Mouse (Mus musculus): ENCODE data around the gene Cyp4f17. TPM values are rescaled to one million over a fixed set of nuclear protein-coding genes. Genes with fewer than 3 reads are reported as not detected.
"Not testable (repeated sequence)": the region's sequence is repeated elsewhere in the genome, so short reads cannot be mapped to it uniquely, and the experiment has no call there.

Gene Cyp4f17
- polyA plus RNA-seq, 1 experiment: not detected

GRCm38 (mm10) chr17:32536867-32537250 lies 31.0 kb downstream of the Cyp4f17 start:
- no peak for TF ChIP-seq CTCF (IDR thresholded peaks at IDR 0.05; ENCODE audit: insufficient read depth, low read depth, low read length)
- no peak for TF ChIP-seq POLR2A (IDR thresholded peaks at IDR 0.05; ENCODE audit: insufficient read depth, low read depth, low read length)
- no peak overlapping the region for H3K27ac ChIP-seq (ENCODE audit: insufficient read depth, low read depth, low read length)
- peak overlapping the region; percentile 43 for H3K4me3 ChIP-seq (ENCODE audit: insufficient read depth, low read depth, low read length)
- 44% methylated on average over 5 of the region's 5 CpGs for WGBS
- peaks cover 5% of the 10 kb centered on the region for H3K4me1 ChIP-seq (ENCODE audit: control insufficient read depth, insufficient read depth, low read length)

DNA sequence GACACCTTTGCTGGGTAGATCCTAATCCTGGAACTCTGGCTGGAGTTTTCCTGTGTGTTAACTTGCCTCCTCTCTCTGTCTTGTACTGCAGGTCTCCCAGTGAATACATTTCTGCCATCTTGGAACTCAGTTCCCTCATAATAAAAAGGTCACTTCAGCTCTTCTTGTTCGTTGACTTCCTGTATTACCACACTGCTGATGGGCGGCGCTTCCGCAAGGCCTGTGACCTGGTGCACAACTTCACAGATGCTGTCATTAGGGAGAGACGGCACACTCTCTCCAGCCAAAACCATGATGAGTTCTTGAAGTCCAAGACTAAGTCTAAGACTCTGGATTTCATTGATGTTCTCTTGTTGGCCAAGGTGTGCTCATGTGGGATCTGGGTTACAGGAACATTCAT lies 38.9 kb downstream of the Cyp4f17 start:
- not testable (repeated sequence) for H3K27ac ChIP-seq (ENCODE audit: insufficient read depth, low read depth, low read length); H3K4me3 ChIP-seq (ENCODE audit: insufficient read depth, low read depth, low read length); H3K4me1 ChIP-seq (ENCODE audit: control insufficient read depth, insufficient read depth, low read length)
- 96% methylated on average over 5 of the region's 5 CpGs for WGBS

DNA sequence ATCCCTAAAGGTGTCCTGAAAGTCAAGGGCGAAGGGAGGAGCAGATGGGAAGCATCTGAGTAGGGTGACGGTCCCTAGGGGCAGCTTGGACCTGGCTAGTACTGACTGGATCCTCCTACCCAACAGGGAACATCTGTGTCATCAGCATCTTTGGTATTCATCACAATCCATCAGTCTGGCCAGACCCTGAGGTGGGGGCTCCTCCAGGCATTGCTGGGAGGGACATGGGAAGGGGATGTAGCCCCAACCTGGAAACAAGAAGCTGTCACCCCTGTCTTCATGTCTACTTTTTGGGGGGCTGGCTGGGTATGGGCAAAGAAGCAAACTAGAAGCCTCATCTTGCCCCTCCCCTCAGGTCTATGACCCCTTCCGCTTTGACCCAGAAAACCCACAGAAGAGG lies 44.5 kb downstream of the Cyp4f17 start:
- not testable (repeated sequence) for H3K4me1 ChIP-seq (ENCODE audit: control insufficient read depth, insufficient read depth, low read length); H3K27ac ChIP-seq (ENCODE audit: insufficient read depth, low read depth, low read length)
- 83% methylated on average over 3 of the region's 3 CpGs for WGBS
- H3K4me3 ChIP-seq (ENCODE audit: insufficient read depth, low read depth, low read length): peak overlapping the region; percentile 49

GRCm38 (mm10) chr17:32550900-32551770 lies 45.3 kb downstream of the Cyp4f17 start:
- Histone ChIP-seq H3K4me1 (ENCODE audit: control insufficient read depth, insufficient read depth, low read length) (peaks cover 5% of the 10 kb centered on the region), H3K4me3 (ENCODE audit: insufficient read depth, low read depth, low read length) (peak overlapping the region; percentile 49), H3K27ac (ENCODE audit: insufficient read depth, low read depth, low read length) (no peak overlapping the region)
- TF ChIP-seq POLR2A (IDR thresholded peaks at IDR 0.05; ENCODE audit: insufficient read depth, low read depth, low read length) (no peak), CTCF (IDR thresholded peaks at IDR 0.05; ENCODE audit: insufficient read depth, low read depth, low read length) (peak; percentile 74)
- 13% methylated on average over 20 of the region's 20 CpGs for WGBS

GRCm38 (mm10) chr17:32553016-32553415 lies 47.2 kb downstream of the Cyp4f17 start:
- H3K4me3 ChIP-seq (ENCODE audit: insufficient read depth, low read depth, low read length); H3K27ac ChIP-seq (ENCODE audit: insufficient read depth, low read depth, low read length); H3K4me1 ChIP-seq (ENCODE audit: control insufficient read depth, insufficient read depth, low read length): not testable (repeated sequence)
- WGBS: 52% methylated on average over 1 of the region's 1 CpGs

DNA sequence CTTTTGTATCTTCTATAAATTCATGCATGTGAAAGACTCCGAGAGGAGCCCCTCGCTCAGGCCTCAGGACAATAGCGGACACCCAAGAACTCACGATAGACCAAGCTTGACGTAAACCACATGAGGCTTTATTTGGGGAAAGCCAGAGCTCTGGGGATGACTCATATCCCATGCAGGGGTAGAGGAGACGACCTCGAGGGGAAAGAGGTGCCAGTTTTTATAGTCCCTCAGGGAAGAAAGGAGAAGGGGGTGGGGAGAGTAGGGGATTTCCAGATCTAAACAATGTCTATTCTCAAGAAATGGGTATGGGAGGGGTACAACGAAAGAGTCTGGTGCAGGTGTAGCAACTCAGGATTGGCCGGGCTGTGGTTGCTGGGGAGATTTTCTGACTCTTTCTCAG lies 48.5 kb downstream of the Cyp4f17 start:
- H3K4me3 ChIP-seq (ENCODE audit: insufficient read depth, low read depth, low read length); H3K27ac ChIP-seq (ENCODE audit: insufficient read depth, low read depth, low read length); H3K4me1 ChIP-seq (ENCODE audit: control insufficient read depth, insufficient read depth, low read length): not testable (repeated sequence)
- WGBS: 72% methylated on average over 9 of the region's 9 CpGs

DNA sequence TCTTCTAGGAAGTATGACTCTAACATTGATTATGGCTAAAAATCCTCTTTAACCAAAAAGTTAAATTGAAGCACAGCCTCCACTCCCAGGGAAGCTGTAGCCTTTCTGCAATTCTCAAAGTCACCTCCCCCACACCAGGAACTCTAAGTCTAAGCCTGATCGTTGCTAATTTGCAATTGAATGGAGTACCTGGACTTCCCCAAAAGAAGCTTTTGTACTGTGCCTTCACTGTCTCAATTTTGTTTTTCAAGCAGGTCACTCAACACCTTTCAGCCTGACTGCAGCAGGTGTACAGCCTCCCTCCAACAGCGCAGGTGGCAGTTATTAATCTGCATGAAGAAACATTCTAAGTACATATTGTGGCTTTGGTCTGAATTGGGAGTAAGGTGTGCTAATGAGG lies 57.5 kb downstream of the Cyp4f17 start:
- H3K27ac ChIP-seq (ENCODE audit: insufficient read depth, low read depth, low read length); H3K4me1 ChIP-seq (ENCODE audit: control insufficient read depth, insufficient read depth, low read length); H3K4me3 ChIP-seq (ENCODE audit: insufficient read depth, low read depth, low read length): not testable (repeated sequence)
- 70% methylated on average over 2 of the region's 2 CpGs for WGBS

DNA sequence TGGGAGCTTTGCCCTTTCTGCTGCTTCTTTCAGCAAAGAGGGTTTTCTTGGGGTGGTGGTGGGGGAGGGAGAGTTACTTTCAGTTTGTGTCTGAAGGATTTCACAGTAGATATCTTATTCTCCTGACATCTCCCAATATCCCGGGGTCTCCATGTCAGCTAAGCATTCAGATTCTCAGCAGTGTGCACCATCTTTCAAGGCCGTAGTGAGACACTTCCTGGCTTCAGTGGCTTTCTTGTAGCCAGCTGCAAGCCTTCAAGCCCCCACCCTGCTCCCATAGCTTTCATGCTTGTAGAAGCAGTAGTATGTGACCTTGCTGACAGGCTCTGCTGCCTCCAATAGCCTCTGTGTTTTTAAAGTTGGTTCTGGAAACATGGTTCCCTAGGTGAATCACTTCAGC lies 67.4 kb downstream of the Cyp4f17 start:
- not testable (repeated sequence) for H3K4me1 ChIP-seq (ENCODE audit: control insufficient read depth, insufficient read depth, low read length); H3K27ac ChIP-seq (ENCODE audit: insufficient read depth, low read depth, low read length); H3K4me3 ChIP-seq (ENCODE audit: insufficient read depth, low read depth, low read length)
- 82% methylated on average over 2 of the region's 2 CpGs for WGBS

DNA sequence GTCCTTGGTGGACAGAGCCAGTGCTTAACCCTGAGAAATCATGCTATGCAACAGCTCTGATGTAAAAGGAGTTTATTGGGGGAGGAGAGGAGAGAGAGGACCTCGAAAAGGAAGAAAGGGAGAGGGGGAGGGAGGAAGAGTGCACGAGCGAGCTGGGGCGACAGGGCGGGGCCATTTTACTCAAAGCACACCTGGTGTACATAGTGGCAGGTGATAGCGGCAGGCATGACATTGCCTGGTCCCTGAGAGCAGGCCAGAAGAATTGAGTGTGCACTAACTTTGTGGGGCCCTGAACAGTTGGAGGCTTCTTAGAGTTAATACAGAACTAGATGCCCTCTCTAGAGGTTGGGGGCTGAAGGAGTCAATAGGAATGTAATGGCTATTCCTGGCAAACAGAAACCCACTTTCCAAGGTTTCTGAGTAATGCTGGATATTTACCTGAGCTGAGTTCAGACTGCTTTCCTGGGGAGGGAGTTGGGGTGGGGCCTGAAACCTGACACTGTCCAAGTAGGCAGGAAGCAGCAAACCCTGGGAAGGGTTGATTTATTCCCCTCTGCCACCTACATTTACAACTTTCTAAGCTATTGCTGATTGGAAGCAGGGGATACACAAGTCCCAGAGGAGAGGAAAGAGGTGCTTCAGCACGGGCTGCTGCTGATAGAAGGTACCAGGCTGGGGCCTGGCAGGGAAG lies 71.8 kb downstream of the Cyp4f17 start:
- 64% methylated on average over 7 of the region's 7 CpGs for WGBS
- Histone ChIP-seq H3K4me1 (ENCODE audit: control insufficient read depth, insufficient read depth, low read length) (no peaks in the 10 kb centered on the region), H3K4me3 (ENCODE audit: insufficient read depth, low read depth, low read length) (no peak overlapping the region), H3K27ac (ENCODE audit: insufficient read depth, low read depth, low read length) (no peak overlapping the region)
- TF ChIP-seq POLR2A (IDR thresholded peaks at IDR 0.05; ENCODE audit: insufficient read depth, low read depth, low read length) (no peak), CTCF (IDR thresholded peaks at IDR 0.05; ENCODE audit: insufficient read depth, low read depth, low read length) (no peak)

Other genes starting within 250 kb of the Cyp4f17 start
- gene Brd4, start 221.3 kb upstream of the Cyp4f17 start, polyA plus RNA-seq (2012; ENCODE audit: insufficient read depth, insufficient read length, low replicate concordance, missing spikeins): not detected in 2 replicates
- gene Akap8, start 184.8 kb upstream of the Cyp4f17 start, polyA plus RNA-seq (2012; ENCODE audit: insufficient read depth, insufficient read length, low replicate concordance, missing spikeins): 141 TPM in 1 of 2 replicates, not detected in the other
- gene Akap8l, start 155.4 kb upstream of the Cyp4f17 start, polyA plus RNA-seq (2012; ENCODE audit: insufficient read depth, insufficient read length, low replicate concordance, missing spikeins): not detected in 2 replicates
- not detected in 2 replicates for gene Wiz, start 116.6 kb upstream of the Cyp4f17 start, polyA plus RNA-seq (2012; ENCODE audit: insufficient read depth, insufficient read length, low replicate concordance, missing spikeins)
- 242 TPM in 1 of 2 replicates, not detected in the other for gene Rasal3, start 102.5 kb upstream of the Cyp4f17 start, polyA plus RNA-seq (2012; ENCODE audit: insufficient read depth, insufficient read length, low replicate concordance, missing spikeins)
- not detected in 2 replicates for gene Pglyrp2, start 81.9 kb upstream of the Cyp4f17 start, polyA plus RNA-seq (2012; ENCODE audit: insufficient read depth, insufficient read length, low replicate concordance, missing spikeins)
- gene Cyp4f39, start 53.3 kb upstream of the Cyp4f17 start, polyA plus RNA-seq (2012; ENCODE audit: insufficient read depth, insufficient read length, low replicate concordance, missing spikeins): not detected in 2 replicates
- gene Cyp4f16, start 30.5 kb downstream of the Cyp4f17 start, polyA plus RNA-seq (2012; ENCODE audit: insufficient read depth, insufficient read length, low replicate concordance, missing spikeins): not detected in 2 replicates
- not detected in 2 replicates for gene Cyp4f37, start 115.3 kb downstream of the Cyp4f17 start, polyA plus RNA-seq (2012; ENCODE audit: insufficient read depth, insufficient read length, low replicate concordance, missing spikeins)
- gene Cyp4f40, start 152.8 kb downstream of the Cyp4f17 start, polyA plus RNA-seq (2012; ENCODE audit: insufficient read depth, insufficient read length, low replicate concordance, missing spikeins): not detected in 2 replicates
- not detected in 2 replicates for gene Cyp4f15, start 179.6 kb downstream of the Cyp4f17 start, polyA plus RNA-seq (2012; ENCODE audit: insufficient read depth, insufficient read length, low replicate concordance, missing spikeins)